Mouse (Mus musculus) testis, postnatal 14 days (tissue): ENCODE data around the gene Ackr2.

Source experiments
- DNase-seq: peaks from one replicate; pipeline ENCODE4 v3.0.0; 2021; ENCODE audit warnings: low spot score

Ackr2 gene

GRCm38 (mm10) chr9:121919027-121919501 is 20.9 kb downstream of the Ackr2 start:
- DNase-seq, result no peak

- DNase-seq, result no peak
Observed at GRCm38 (mm10) chr9:121923443-121923842, 25.3 kb downstream of the Ackr2 start.

DNA sequence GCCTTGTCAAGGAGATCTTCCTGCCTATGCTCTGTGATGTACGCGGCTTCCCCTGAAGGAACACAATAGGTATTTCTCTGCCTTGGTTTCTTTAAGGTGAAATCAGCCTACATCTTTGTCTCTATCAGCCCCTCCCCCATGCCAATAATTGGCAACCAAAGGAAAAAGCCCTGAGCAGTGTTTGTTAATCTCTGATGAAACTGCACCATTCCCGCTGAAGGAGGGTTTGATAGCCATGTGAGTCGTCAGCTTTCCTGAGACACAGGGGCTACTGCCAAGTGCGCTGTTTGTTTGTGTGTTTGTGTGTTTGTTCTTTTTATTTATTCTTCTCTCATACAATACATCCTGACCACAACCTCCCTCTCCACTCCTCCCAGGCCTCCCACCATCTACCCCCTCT is 25.8 kb downstream of the Ackr2 start:
- no peak for DNase-seq

DNA sequence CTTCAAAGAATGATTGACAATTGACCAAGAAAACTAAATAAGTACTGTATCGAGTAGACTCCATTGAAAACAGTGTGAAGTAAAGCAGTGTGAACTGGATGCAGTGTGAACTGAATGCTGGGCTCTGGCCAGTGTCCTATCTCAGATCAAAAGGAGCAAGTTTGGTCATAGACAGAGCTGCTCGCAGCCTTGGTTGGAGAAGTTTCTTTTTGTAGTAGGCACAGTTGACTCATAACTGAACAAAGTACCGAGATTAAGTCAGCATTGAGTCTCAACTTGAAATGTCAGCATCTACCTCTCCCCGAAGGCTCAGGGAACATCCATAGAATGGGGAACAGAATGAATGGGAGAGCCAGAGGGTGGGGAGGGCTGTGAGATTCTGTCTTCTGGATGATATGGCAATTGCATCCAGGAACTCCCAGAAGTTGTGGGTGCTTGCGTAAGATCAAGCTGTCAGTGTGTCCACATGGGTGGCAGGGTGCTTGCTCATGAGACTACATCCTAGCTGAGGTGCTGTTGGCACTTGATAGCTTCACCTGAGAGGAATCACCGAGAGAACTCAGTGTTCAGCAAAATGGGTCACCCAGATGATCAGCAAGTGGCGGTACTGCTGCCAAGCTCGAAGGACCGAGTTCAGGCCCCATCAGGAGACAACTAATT is 26.9 kb downstream of the Ackr2 start:
- DNase-seq, result no peak

DNA sequence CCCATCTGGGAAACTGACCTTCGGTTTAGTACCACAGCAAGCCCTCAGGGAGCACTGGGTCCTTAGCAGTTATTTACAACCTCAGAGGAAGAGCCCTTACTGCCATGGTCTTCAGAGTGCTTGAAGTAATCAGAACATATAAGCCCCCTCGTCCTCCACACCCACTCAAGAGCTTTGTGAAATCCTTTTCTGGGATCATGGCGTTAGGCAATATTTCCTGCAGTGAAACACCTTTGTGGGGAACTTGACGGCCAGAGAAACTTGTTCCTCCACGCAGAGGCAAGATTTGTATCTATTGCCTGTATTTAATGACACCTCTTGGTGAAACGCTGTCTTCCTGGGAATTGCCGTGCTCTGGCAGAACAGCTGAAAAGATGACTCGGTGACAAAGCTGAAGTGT is 27.8 kb downstream of the Ackr2 start:
- DNase-seq, result no peak

- no peak for DNase-seq
Observed at GRCm38 (mm10) chr9:121926634-121927405, 28.7 kb downstream of the Ackr2 start.

GRCm38 (mm10) chr9:121927721-121928120 is 29.6 kb downstream of the Ackr2 start:
- DNase-seq, result no peak

- DNase-seq, result no peak
Observed at GRCm38 (mm10) chr9:121928498-121928897, 30.3 kb downstream of the Ackr2 start.

DNA sequence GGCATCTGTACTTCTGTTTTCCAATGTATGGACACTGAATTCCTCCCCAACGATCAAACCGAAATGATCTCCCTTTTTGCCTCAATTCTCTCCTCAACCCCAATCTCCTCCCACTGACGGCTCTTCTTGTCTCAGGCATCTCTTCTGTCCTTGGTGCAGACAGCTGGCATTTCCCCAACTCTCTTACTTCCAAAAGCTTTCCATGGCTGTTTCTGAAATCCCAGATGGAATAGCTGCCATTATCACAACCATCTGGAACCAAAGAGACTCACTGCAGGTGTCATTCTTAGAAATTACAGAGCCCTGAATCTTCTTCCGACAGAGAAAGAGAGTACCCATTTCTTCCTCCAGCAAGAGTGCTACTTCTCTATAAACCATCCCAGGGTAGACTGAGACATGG is 36.7 kb downstream of the Ackr2 start:
- no peak for DNase-seq

DNA sequence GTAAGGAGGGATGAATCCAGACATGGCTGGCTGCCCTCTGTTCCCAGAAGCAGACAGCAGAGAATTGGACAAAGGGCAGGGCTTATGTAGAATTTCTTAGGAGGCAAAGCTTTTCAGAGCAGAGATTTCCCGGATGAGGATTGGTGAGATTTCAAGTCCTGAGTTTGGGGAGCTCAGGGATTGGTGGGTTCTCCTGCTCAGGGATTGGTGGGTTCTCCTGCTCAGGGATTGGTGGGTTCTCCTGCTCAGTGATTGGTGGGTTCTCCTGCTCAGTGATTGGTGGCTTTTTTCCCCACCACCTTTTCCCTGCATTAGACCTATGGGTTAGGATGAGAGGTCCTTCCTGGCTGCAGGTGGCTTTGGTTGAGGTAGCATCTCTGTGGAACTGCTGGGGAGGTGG is 38.8 kb downstream of the Ackr2 start:
- DNase-seq, result peak; percentile 68

DNA sequence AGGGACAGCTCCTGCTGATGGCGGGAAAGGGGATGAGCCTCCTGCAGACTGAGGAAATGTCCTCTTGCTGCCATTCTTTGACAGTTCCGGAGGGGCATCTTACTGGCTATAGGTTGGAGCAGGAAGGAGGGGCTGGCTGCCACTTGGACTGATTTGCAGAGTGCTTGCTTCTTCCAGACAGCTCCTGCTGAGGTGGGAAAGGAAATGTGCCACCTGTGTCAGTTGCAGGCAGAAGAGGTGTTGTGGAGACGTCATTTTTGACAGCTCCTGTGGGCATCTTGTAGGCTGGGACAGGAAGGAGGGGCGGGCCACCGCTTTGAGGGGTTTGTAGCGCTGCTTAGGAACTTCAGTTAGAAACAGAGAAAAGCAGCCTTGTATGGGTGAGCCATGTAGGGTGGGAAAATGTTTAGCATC is 39.3 kb downstream of the Ackr2 start:
- DNase-seq, result no peak

GRCm38 (mm10) chr9:121937944-121938355 is 39.8 kb downstream of the Ackr2 start:
- DNase-seq, result peak; percentile 44

GRCm38 (mm10) chr9:121943005-121943404 is 44.9 kb downstream of the Ackr2 start:
- DNase-seq, result no peak

GRCm38 (mm10) chr9:121943628-121944027 is 45.5 kb downstream of the Ackr2 start:
- DNase-seq, result no peak

- no peak for DNase-seq
Observed at GRCm38 (mm10) chr9:121947784-121948183, 49.6 kb downstream of the Ackr2 start.

GRCm38 (mm10) chr9:121948431-121948830 is 50.3 kb downstream of the Ackr2 start:
- DNase-seq, result no peak

DNA sequence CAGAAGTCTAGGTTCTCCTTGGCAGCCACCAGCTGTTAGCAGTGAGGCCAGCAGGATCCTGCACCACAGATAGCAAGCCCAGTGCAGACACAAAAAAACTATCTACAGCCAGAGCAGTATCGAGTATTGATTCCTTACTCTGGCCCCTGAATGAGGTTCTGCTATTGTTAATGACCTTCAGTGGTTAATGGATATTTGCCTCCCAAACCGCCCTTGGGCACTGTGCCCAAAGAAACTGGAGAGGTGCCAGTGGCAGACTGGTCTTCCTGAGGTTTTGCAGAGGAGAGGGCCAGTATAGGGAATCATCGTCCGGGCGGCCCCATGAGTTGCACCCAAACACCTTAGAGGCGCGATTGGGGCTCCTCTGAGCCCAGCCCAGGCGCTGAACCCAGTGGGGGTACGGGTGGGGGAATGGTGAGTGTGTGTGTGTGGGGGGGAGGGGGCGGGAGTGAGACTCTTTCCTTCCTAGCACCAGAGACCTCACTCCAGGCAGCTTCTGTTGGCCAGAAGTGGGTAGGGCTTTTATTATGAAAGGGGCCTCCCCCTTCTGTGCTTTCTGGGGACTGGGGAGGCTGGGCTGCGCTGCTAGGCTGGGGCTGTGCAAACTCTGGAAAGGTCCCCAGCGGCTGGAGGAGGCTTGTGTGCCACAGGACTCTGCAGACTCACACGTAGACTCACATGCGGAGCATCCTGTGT is 52.4 kb downstream of the Ackr2 start, which contains the start of gene Fam198a:
TSS of gene Fam198a (plus strand) at position 571 of the 696 bp plus-strand sequence.
- peak; percentile 74 for DNase-seq

- no peak for DNase-seq
Observed at GRCm38 (mm10) chr9:121951114-121951423, 52.9 kb downstream of the Ackr2 start.

GRCm38 (mm10) chr9:121952596-121952995 is 54.4 kb downstream of the Ackr2 start:
- no peak for DNase-seq

DNA sequence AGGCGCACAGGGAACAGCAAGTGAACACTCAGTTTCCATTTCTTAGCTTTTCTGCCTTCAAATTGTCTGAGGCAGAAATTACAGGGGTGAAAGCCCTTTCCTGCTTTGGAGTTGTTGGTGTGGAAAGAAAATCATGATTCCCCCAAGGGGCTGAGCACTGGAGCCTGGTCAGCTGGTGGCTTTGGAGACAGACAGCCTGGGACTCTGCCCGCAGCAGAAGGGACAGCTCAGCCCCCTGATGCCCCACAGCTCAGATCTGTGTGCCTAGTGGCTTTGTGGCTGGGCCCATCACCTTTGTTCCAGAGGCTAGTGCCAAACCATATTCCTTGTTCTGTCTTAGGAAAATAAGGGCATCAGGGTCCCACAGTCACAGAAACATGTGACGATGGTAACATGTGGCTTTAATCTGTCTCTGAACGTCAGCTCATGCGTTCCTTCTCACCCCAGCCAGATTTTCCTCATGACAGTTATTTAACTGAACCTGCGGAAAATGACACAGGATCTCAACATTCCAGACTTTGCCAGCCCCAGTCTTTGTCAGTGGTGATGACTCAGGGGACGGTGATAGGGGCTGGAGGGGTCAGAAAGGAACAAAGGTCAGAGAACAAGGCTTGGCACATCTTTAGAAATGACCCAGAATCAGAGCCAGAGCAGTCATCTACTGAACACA is 61.9 kb downstream of the Ackr2 start:
- DNase-seq, result no peak
